Mouse (Mus musculus) thymus, adult 2 months (tissue): ENCODE results near the gene Defb15. TPM values are rescaled to one million over a fixed set of nuclear protein-coding genes. Genes with fewer than 3 reads are reported as not detected.
"Not testable (repeated sequence)": the region's sequence is repeated elsewhere in the genome, so short reads cannot be mapped to it uniquely, and the experiment has no call there.

Source experiments
- DNase-seq: peaks from one replicate; pipeline ENCODE4 v3.0.0; 2021
- H3K27ac ChIP-seq: fragments of 200-500 bp; 2 replicates; pipeline ENCODE4 v1.5.1; 2012; ENCODE audit warnings: low read length, control low read depth; ENCODE audit not compliant: control insufficient read depth, insufficient read depth
- H3K27me3 ChIP-seq: fragments of 200-500 bp; 2 replicates; pipeline ENCODE4 v1.6.1; 2012; ENCODE audit warnings: mild to moderate bottlenecking, low read length, moderate library complexity, mixed read lengths; ENCODE audit not compliant: control insufficient read depth, insufficient read depth
- H3K36me3 ChIP-seq: fragments of 200-500 bp; 2 replicates; pipeline ENCODE4 v1.6.1; 2012; ENCODE audit warnings: mild to moderate bottlenecking, low read length, moderate library complexity; ENCODE audit not compliant: control insufficient read depth, insufficient read depth
- H3K4me1 ChIP-seq: fragments of 200-500 bp; replicated peaks from 2 replicates; pipeline ENCODE4 v1.6.1; 2012; ENCODE audit warnings: low read length; ENCODE audit not compliant: control insufficient read depth, insufficient read depth
- H3K4me3 ChIP-seq: fragments of 200-500 bp; 2 replicates; pipeline ENCODE4 v1.5.1; 2012; ENCODE audit warnings: mild to moderate bottlenecking, low read length, control low read depth, moderate library complexity; ENCODE audit not compliant: control insufficient read depth, insufficient read depth
- CTCF ChIP-seq: fragments of 200-500 bp; IDR thresholded peaks from 2 replicates; pipeline ENCODE4 v1.5.1; 2012; ENCODE audit warnings: mild to moderate bottlenecking, control low read depth, low read length, moderate library complexity, borderline replicate concordance; ENCODE audit not compliant: control insufficient read depth, poor library complexity, insufficient read depth; ENCODE audit errors: extremely low read depth
- POLR2A ChIP-seq: fragments of 200-500 bp; IDR thresholded peaks from 2 replicates; pipeline ENCODE4 v1.6.1; 2012; ENCODE audit warnings: mild to moderate bottlenecking, low read length, control low read depth, moderate library complexity; ENCODE audit not compliant: control insufficient read depth, poor library complexity, insufficient read depth; ENCODE audit errors: extremely low read depth
- WGBS: fragments of 180-500 bp; shearing (Covaris S2); methylation state at CpG from one replicate; pipeline ENCODE4 v1.1.7; 2018; 5-methylcytosine and 5-hydroxymethylcytosine counted together
- polyA plus RNA-seq: library from polyadenylated mRNA; depleted of rRNA; stranded (reverse); fragments of >200 nt; gene quantifications from 2 replicates; pipeline ENCODE4 v1.2.3, GENCODE M21; 2012

The Defb15 gene
- polyA plus RNA-seq, 1 experiment = not detected

DNA sequence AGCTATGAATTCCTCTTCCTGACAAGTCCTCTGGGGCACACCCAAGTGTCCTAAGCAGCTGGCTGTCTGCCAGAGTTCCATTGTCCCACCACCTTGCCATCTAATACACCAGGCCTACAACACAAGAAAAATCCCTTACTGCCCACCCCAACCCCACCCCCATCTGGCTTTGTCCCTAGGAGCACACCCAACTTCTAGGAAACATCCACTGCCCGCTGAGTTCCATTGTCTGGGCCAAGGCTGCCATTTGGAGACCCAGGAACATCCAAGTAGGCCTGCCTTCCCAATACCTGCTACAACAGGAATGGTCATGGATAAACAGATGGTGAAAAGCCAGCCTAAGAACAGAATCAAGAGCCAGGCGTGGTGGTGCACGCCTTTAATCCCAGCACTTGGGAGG is 23.8 kb upstream of the Defb15 start:
- H3K4me1 ChIP-seq = no peaks in the 10 kb centered on the region
- H3K4me3 ChIP-seq = no peak overlapping the region
- no peak for DNase-seq
- no peak overlapping the region for H3K27ac ChIP-seq
- H3K27me3 ChIP-seq = no peaks in the 10 kb centered on the region
- H3K36me3 ChIP-seq = no peaks in the 10 kb centered on the region
- TF ChIP-seq POLR2A (no peak), CTCF (no peak)
- WGBS = 89% methylated on average over 3 of the region's 3 CpGs

DNA sequence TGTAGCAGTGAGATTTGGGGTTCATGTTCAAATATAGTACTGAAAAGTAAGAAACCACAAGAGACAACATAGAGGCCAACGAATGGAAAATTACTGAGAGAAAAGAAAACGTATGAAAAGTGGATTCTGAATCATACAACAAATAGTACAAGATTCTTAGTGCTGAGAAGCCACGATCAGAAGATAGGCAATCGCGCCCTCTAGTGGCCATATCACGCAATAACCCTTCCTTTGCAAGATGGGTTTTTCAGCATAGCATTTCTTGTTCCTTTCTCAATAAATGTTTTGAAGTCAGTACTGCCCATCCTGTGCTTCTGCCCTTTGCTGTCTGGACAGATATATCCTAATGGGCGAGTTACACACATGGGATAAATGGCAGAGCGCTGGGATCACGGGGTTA is 22.8 kb upstream of the Defb15 start:
- no peaks in the 10 kb centered on the region for H3K27me3 ChIP-seq
- H3K27ac ChIP-seq = no peak overlapping the region
- H3K4me1 ChIP-seq = no peaks in the 10 kb centered on the region
- WGBS = 9% methylated on average over 9 of the region's 9 CpGs
- no peaks in the 10 kb centered on the region for H3K36me3 ChIP-seq
- DNase-seq = peak; percentile 12
- H3K4me3 ChIP-seq = no peak overlapping the region
- TF ChIP-seq POLR2A = no peak
- no peak for TF ChIP-seq CTCF

DNA sequence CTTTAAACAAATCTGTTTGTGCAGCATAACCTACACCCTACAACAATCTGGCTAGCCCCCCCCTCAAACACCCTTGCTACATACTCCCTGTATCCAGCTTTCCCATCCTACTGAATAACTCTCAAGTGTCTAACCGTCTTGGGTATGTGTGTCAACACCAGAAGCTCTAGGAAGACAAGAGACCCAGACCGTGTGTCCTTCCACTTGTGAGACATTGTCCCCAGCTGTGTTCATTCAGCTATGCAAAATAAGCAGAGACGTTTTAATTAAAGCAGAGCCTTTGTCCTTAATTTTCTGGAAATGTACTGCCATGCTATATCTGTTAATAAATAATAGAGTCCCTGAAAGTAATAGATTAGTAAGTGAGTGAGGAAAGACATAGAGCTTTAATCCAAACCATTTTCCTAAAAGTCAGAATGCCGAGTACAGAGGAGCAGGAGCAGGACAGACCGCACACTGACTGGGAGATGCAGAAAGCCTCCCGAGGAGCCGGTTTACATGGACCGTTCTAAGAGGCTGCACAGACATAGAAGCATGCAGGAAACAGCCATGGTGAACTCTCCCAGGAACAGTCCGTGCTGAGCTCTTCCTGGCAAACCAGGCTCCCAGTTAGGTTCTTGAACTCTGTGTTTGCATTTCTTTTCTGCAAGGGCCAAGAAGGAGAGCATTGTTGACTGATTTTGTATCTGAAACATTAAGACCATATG is 15.0 kb upstream of the Defb15 start:
- no peak overlapping the region for H3K27ac ChIP-seq
- H3K27me3 ChIP-seq = no peaks in the 10 kb centered on the region
- TF ChIP-seq CTCF (no peak), POLR2A (no peak)
- no peaks in the 10 kb centered on the region for H3K4me1 ChIP-seq
- WGBS = 84% methylated on average over 9 of the region's 9 CpGs
- DNase-seq = no peak
- H3K36me3 ChIP-seq = no peaks in the 10 kb centered on the region
- no peak overlapping the region for H3K4me3 ChIP-seq

DNA sequence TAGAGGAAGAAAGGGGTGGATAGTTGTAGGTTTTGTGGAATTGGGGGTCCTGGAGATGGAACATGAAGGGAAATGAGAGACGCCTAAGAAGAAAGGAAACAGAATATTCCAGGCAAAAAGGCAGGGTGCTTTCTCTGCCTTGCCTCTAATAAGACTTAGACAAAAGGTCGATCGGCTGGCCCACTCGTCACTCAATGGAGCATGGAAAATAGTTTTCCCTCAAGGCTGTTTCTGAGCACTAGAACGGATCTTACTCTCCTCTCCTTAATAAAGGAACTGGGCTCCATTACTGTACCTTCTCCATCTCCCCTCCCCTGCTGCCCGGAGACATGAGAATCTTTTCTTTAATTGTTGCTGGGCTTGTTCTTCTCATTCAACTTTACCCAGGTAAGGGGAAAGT is 14.0 kb upstream of the Defb15 start, which contains the start of gene Defb13:
Gene Defb13, plus strand, starts transcription at position 301 of the 400 bp plus-strand sequence.
- Histone ChIP-seq H3K27ac (no peak within 1 kb of the TSS), H3K27me3 (no peaks in the 10 kb centered on the region), H3K4me1 (no peaks in the 10 kb centered on the region), H3K4me3 (no peak within 1 kb of the TSS), H3K36me3 (no peaks in the 10 kb centered on the region)
- no peak for TF ChIP-seq CTCF
- no peak for TF ChIP-seq POLR2A
- WGBS = 91% methylated on average over 6 of the region's 6 CpGs
- no peak for DNase-seq

DNA sequence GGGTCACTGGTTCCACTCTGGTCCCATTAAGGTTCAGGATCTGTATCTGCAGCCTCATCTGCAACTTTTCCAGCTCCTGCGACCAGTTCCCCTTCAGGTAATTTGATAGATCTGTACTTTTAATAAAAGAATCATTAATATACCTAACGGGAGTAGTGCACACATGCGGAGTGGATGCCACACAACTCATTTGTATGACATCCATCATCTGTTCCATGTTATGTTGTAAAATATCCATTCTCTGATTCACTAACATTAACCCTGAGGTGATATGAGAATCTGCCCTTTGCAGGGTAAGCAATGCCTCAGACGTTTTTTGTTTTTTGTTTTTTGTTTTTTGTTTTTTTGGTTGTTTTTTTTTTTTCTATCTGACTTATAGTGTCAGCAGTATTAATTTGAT is 5.5 kb upstream of the Defb15 start, which contains the start of gene Defb35:
Gene Defb35, plus strand, starts transcription at position 301 of the 400 bp plus-strand sequence.
- DNase-seq, H3K27ac ChIP-seq, H3K4me1 ChIP-seq, H3K27me3 ChIP-seq, H3K4me3 ChIP-seq, H3K36me3 ChIP-seq: not testable (repeated sequence)
- WGBS = 89% methylated on average over 4 of the region's 4 CpGs

GRCm38 (mm10) chr8:21930754-21931153 is 1.8 kb downstream of the Defb15 start:
- H3K27ac ChIP-seq = not testable (repeated sequence)

GRCm38 (mm10) chr8:21915625-21916024 is 16.9 kb downstream of the Defb15 start:
- Histone ChIP-seq H3K36me3 (no peaks in the 10 kb centered on the region), H3K27ac (no peak overlapping the region), H3K4me3 (no peak overlapping the region), H3K27me3 (no peaks in the 10 kb centered on the region), H3K4me1 (no peaks in the 10 kb centered on the region)
- TF ChIP-seq POLR2A (no peak), CTCF (no peak)
- WGBS = 88% methylated on average over 3 of the region's 3 CpGs
- no peak for DNase-seq

More at GRCm38 (mm10) chr8:21930754-21931153, 1.8 kb downstream of the Defb15 start:
- not testable (repeated sequence) for H3K4me3 ChIP-seq, H3K36me3 ChIP-seq, DNase-seq, H3K4me1 ChIP-seq, H3K27me3 ChIP-seq
- 94% methylated on average over 3 of the region's 3 CpGs for WGBS
